Mouse (Mus musculus): ENCODE measurements around the gene Ccin.

- TF ChIP-seq POLR2A (IDR thresholded peaks at IDR 0.05; ENCODE audit: borderline replicate concordance, control insufficient read depth, low read depth, low read length) (no peak), CTCF (IDR thresholded peaks at IDR 0.05; ENCODE audit: control insufficient read depth, insufficient read depth, low read length) (no peak)
These were observed 11.1 kb downstream of the Ccin start for GRCm38 (mm10) chr4:43994342-43994741.
